Mouse (Mus musculus): ENCODE data around the gene Trmt13. TPM values are rescaled to one million over a fixed set of nuclear protein-coding genes. Genes with fewer than 3 reads are reported as not detected.

The Trmt13 gene
- polyA plus RNA-seq, 1 experiment from 2014 or later, result 34.5 TPM

- Histone ChIP-seq H3K9me3 (replicated peaks) (no peaks in the 10 kb centered on the region), H3K4me1 (0 out of 2 replicates have a peak, but pooled peaks cover 7% of the 10 kb centered on the region), H3K4me2 (replicated peaks) (no peak overlapping the region), H3K4me3 (no peak overlapping the region), H3K27ac (no peak overlapping the region), H3K9ac (no peak overlapping the region), H3K27me3 (no peaks in the 10 kb centered on the region), H3K36me3 (peaks cover 27% of the 10 kb centered on the region)
- 93% methylated on average over 7 of the region's 7 CpGs for WGBS
- no peak for ATAC-seq (ENCODE audit: low FRiP score)
Measured at GRCm38 (mm10) chr3:116648805-116649204, 34.4 kb upstream of the Trmt13 start.

DNA sequence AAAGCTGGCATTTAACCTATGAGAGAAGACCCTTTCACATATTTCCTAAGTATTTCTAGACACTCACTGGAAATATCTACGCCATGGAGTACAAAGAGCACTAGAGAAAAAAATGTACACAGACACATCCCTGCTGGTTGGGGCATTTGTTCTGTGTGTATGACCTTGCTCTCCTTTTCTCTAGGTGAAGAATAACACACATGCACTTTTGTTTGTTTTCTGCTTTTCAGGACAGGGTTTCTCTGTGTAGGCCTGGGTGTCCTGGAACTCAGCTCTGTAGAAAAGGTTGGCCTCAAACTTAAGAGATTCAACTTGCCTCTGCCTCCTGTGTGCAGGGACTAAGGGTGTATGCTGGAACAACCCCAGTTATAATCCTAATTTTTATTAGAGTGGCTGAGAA is 32.0 kb upstream of the Trmt13 start:
- H3K4me3 ChIP-seq, result no peak overlapping the region
- no peak for ATAC-seq (ENCODE audit: low FRiP score)
- H3K4me1 ChIP-seq, result no peaks in the 10 kb centered on the region
- no peak overlapping the region for H3K27ac ChIP-seq
- H3K4me2 ChIP-seq (replicated peaks), result no peak overlapping the region
- 88% methylated on average over 1 of the region's 1 CpGs for WGBS
- H3K27me3 ChIP-seq, result no peaks in the 10 kb centered on the region
- H3K36me3 ChIP-seq, result peaks cover 47% of the 10 kb centered on the region
- H3K9ac ChIP-seq, result no peak overlapping the region
- H3K9me3 ChIP-seq (replicated peaks), result no peaks in the 10 kb centered on the region

DNA sequence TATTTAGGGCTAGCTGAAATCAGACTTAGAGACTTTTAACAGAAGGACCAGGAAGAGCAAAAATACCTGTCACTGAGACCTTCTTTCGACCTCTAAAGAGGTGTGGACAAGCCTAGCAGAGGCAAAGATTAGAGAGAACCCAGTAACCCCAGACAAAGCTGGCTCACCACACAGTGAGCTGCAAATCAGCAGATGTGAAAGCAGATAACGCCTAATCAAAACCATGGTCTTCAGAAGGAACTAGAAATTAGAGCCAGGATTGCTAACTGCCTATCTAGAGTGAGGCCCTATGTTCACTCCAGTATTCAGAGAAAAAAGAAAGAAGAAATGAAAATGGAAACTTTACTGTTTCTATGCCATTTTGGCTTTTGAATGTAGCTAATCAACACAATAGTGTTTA is 28.0 kb upstream of the Trmt13 start:
- 97% methylated on average over 2 of the region's 2 CpGs for WGBS
- no peak overlapping the region for H3K4me3 ChIP-seq

GRCm38 (mm10) chr3:116641811-116642371 is 27.5 kb upstream of the Trmt13 start:
- Histone ChIP-seq H3K9me3 (replicated peaks) (no peaks in the 10 kb centered on the region), H3K27ac (no peak overlapping the region), H3K36me3 (peaks cover 80% of the 10 kb centered on the region), H3K4me2 (replicated peaks) (no peak overlapping the region), H3K4me1 (no peaks in the 10 kb centered on the region), H3K4me3 (no peak overlapping the region), H3K27me3 (no peaks in the 10 kb centered on the region), H3K9ac (no peak overlapping the region)
- 94% methylated on average over 6 of the region's 6 CpGs for WGBS
- ATAC-seq (ENCODE audit: low FRiP score), result no peak

More for the DNA sequence above, 28.0 kb upstream of the Trmt13 start:
- Histone ChIP-seq H3K36me3 (peaks cover 77% of the 10 kb centered on the region), H3K27ac (no peak overlapping the region), H3K4me1 (no peaks in the 10 kb centered on the region), H3K9ac (no peak overlapping the region), H3K27me3 (no peaks in the 10 kb centered on the region), H3K4me2 (replicated peaks) (no peak overlapping the region), H3K9me3 (replicated peaks) (no peaks in the 10 kb centered on the region)
- no peak for ATAC-seq (ENCODE audit: low FRiP score)

DNA sequence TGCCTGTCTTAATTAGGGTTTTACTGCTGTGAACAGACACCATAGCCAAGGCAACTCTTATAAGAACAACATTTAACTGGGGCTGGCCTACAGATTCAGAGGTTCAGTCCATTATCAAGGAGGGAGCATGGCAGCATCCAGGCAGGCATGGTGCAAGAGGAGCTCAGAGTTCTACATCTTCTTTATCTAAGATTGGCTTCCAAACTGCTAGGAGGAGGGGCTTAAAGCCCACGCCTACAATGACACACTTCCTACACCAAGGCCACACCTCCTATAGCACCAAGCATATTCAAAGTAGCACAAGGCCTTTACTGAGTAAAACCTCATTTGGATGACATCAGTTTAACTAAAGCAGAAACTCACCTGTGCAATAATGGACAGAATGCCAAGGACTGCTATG is 25.6 kb upstream of the Trmt13 start:
- no peaks in the 10 kb centered on the region for H3K27me3 ChIP-seq
- ATAC-seq (ENCODE audit: low FRiP score), result no peak
- 86% methylated on average over 1 of the region's 1 CpGs for WGBS
- H3K4me1 ChIP-seq, result no peaks in the 10 kb centered on the region
- H3K9me3 ChIP-seq (replicated peaks), result no peaks in the 10 kb centered on the region
- H3K27ac ChIP-seq, result no peak overlapping the region
- H3K4me3 ChIP-seq, result no peak overlapping the region
- no peak overlapping the region for H3K4me2 ChIP-seq (replicated peaks)
- no peak overlapping the region for H3K9ac ChIP-seq
- H3K36me3 ChIP-seq, result peaks cover 85% of the 10 kb centered on the region

DNA sequence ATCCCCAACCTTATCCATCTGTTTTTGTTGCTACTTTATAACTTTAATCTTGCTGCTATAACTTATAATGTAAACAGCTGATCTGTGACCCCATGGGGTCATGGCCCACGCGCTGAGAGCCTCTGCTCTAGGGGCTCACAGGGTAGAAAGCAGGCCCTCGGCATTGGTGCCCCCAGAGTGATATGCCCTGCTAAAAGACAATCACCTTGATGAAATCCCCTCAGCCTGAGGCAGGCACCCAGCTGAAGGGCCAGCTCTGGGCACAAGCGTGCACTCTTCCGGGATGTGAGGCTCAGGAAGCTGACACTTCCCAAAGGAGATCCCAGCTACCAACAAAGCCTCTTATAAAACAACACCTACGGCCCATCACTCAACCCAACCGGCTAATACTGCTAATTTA is 24.2 kb upstream of the Trmt13 start:
- ATAC-seq (ENCODE audit: low FRiP score), result no peak
- H3K4me3 ChIP-seq, result no peak overlapping the region
- no peak overlapping the region for H3K9ac ChIP-seq
- no peaks in the 10 kb centered on the region for H3K4me1 ChIP-seq
- H3K36me3 ChIP-seq, result peaks cover 89% of the 10 kb centered on the region
- H3K27me3 ChIP-seq, result no peaks in the 10 kb centered on the region
- H3K4me2 ChIP-seq (replicated peaks), result no peak overlapping the region
- H3K9me3 ChIP-seq (replicated peaks), result no peaks in the 10 kb centered on the region
- 91% methylated on average over 7 of the region's 7 CpGs for WGBS
- H3K27ac ChIP-seq, result no peak overlapping the region

GRCm38 (mm10) chr3:116637693-116638476 is 23.5 kb upstream of the Trmt13 start:
- Histone ChIP-seq H3K4me3 (no peak overlapping the region), H3K9me3 (replicated peaks) (no peaks in the 10 kb centered on the region), H3K36me3 (peaks cover 87% of the 10 kb centered on the region), H3K27me3 (no peaks in the 10 kb centered on the region), H3K4me2 (replicated peaks) (no peak overlapping the region), H3K9ac (no peak overlapping the region), H3K27ac (no peak overlapping the region), H3K4me1 (no peaks in the 10 kb centered on the region)
- 94% methylated on average over 9 of the region's 9 CpGs for WGBS
- ATAC-seq (ENCODE audit: low FRiP score), result no peak

GRCm38 (mm10) chr3:116635799-116636198 is 21.4 kb upstream of the Trmt13 start:
- Histone ChIP-seq H3K4me3 (no peak overlapping the region), H3K4me1 (no peaks in the 10 kb centered on the region), H3K4me2 (replicated peaks) (no peak overlapping the region), H3K9me3 (replicated peaks) (no peaks in the 10 kb centered on the region), H3K27me3 (no peaks in the 10 kb centered on the region), H3K36me3 (peaks cover 82% of the 10 kb centered on the region), H3K27ac (no peak overlapping the region), H3K9ac (no peak overlapping the region)
- ATAC-seq (ENCODE audit: low FRiP score), result no peak
- 74% methylated on average over 5 of the region's 5 CpGs for WGBS

DNA sequence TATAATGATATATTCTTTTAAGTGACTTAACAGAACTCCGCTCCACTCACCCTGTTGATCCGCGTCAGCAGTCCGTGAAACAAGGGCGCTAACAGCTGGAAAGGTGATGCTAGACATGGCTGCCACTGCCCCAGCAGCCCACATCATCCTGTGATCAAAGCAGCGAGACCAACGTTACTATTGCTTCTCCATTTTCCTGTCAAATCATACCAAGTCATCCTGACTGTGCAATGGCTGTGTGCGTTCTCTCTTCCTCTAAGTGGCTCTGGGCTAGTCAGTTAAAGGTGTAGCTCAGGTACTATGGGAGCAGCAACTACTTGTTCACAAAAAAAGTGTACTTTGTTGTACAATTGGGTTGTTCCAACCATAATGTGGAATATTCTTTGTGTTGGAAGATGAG is 20.5 kb upstream of the Trmt13 start:
- Histone ChIP-seq H3K27me3 (no peaks in the 10 kb centered on the region), H3K4me1 (no peaks in the 10 kb centered on the region), H3K27ac (no peak overlapping the region), H3K36me3 (peaks cover 82% of the 10 kb centered on the region), H3K9ac (no peak overlapping the region), H3K4me3 (no peak overlapping the region), H3K4me2 (replicated peaks) (no peak overlapping the region), H3K9me3 (replicated peaks) (no peaks in the 10 kb centered on the region)
- no peak for ATAC-seq (ENCODE audit: low FRiP score)
- whole genome bisulfite sequencing, result 95% methylated on average over 8 of the region's 8 CpGs

GRCm38 (mm10) chr3:116634091-116634490 is 19.7 kb upstream of the Trmt13 start:
- no peak overlapping the region for H3K9ac ChIP-seq
- ATAC-seq (ENCODE audit: low FRiP score), result no peak
- H3K4me3 ChIP-seq, result no peak overlapping the region
- 95% methylated on average over 3 of the region's 3 CpGs for WGBS
- no peaks in the 10 kb centered on the region for H3K9me3 ChIP-seq (replicated peaks)
- no peaks in the 10 kb centered on the region for H3K27me3 ChIP-seq
- H3K4me1 ChIP-seq, result no peaks in the 10 kb centered on the region
- peaks cover 74% of the 10 kb centered on the region for H3K36me3 ChIP-seq
- H3K27ac ChIP-seq, result no peak overlapping the region
- no peak overlapping the region for H3K4me2 ChIP-seq (replicated peaks)

DNA sequence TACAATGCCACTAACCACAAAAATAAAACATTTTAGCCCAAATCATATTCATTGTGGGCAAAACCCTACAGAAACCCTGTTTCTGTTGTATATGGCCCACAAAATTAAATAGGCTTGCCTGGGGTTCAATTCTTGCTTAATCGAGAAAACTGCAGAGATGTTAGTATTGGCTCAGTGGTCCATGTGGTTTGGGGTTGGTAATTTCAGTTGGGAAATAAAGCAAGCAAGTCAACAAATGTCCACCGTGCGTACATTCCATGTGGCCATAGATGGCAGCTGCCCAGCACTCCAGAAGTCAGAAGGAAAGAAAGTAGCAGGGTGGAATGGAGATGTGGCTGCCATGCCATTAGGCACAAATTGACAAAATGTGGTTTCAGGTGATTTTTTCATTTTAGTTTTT is 18.6 kb upstream of the Trmt13 start:
- Histone ChIP-seq H3K4me2 (replicated peaks) (no peak overlapping the region), H3K36me3 (peaks cover 64% of the 10 kb centered on the region), H3K27ac (no peak overlapping the region), H3K9ac (no peak overlapping the region), H3K9me3 (replicated peaks) (no peaks in the 10 kb centered on the region), H3K4me3 (no peak overlapping the region), H3K27me3 (no peaks in the 10 kb centered on the region), H3K4me1 (no peaks in the 10 kb centered on the region)
- ATAC-seq (ENCODE audit: low FRiP score), result no peak
- 93% methylated on average over 3 of the region's 3 CpGs for WGBS

GRCm38 (mm10) chr3:116631459-116631858 is 17.1 kb upstream of the Trmt13 start:
- H3K36me3 ChIP-seq, result peaks cover 57% of the 10 kb centered on the region
- WGBS, result 84% methylated on average over 1 of the region's 1 CpGs
- ATAC-seq (ENCODE audit: low FRiP score), result no peak
- no peaks in the 10 kb centered on the region for H3K4me1 ChIP-seq
- no peak overlapping the region for H3K4me2 ChIP-seq (replicated peaks)
- no peak overlapping the region for H3K27ac ChIP-seq
- H3K4me3 ChIP-seq, result no peak overlapping the region
- H3K9ac ChIP-seq, result no peak overlapping the region
- H3K27me3 ChIP-seq, result no peaks in the 10 kb centered on the region
- no peaks in the 10 kb centered on the region for H3K9me3 ChIP-seq (replicated peaks)

DNA sequence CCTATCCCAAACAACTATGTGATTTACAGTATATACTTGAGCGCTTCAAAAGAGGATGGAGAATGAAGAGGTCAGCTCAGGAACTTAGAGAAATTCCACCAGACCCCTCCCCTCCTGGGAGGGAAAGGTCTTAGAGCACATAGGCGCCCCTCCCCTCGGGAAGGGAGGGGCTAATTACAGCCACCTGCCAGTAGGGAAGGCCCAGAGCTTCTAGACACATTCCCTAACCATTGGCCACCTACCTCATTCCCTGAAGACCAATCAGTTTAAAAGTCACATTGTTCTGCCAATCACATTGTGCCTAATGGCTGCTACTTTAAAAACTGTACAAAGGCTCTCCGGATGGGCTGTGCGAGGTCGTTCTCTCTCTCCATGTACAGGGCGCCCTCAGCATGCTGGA is 8.3 kb upstream of the Trmt13 start:
- H3K9me3 ChIP-seq (replicated peaks), result no peaks in the 10 kb centered on the region; the same call in 1 of the 2 replicates
- no peak overlapping the region for H3K27ac ChIP-seq
- no peak for ATAC-seq (ENCODE audit: low FRiP score)
- no peak overlapping the region for H3K9ac ChIP-seq
- no peak overlapping the region for H3K4me3 ChIP-seq
- peaks cover 43% of the 10 kb centered on the region for H3K36me3 ChIP-seq
- no peaks in the 10 kb centered on the region for H3K27me3 ChIP-seq
- no peaks in the 10 kb centered on the region for H3K4me1 ChIP-seq
- no peak overlapping the region for H3K4me2 ChIP-seq (replicated peaks)
- WGBS, result 97% methylated on average over 7 of the region's 7 CpGs

Measured in hindbrain, embryonic 12.5 days (tissue).